Mouse (Mus musculus) cerebellum, adult 18-20 months (tissue): ENCODE measurements at regions not wholly inside any gene's neighbourhood (a gene's known extent, or its start where the extent isn't known, plus 50 kb on each side); places are given as distances from the start of the nearest gene placed in this dataset.

Source experiments
- DNase-seq, 2 experiments: peaks; one replicate each; pipeline ENCODE4 v3.0.0; 2021

DNA sequence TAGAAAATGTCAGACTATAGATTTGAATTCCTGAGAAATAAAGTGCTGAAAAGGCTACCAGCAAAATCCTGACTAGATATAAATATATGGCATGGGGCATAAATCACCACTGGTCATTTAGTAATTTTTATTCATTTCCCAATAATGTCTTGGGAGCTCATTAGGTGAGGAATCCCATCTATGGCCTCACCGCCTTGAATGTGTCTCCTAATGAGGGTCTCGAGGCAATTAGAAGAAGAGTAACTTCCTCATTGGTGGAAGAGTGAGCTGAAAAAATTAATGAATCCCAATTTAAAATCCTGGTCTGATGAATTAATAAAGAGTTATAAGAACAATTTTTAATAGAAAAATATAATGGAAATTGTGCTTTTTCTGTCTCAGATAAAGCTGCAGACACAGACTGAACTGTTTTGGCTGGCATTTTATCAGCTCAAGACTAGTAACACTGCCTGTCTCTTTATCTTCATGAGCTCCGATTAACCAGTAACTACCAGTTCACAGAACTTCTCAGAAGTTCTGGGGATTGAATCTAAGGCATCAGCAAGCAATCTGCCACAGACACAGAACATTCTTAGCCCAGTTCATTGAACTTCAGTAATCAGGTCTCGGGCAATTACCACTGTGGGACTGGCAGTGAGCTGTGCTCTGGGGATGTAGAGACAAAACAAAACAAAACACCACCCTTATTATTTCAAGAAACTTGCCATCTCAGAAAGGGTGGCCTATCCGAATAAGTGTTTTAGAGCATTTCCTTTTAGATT lies 170.7 kb downstream of the Plpp3 start:
- no peak for DNase-seq

DNA sequence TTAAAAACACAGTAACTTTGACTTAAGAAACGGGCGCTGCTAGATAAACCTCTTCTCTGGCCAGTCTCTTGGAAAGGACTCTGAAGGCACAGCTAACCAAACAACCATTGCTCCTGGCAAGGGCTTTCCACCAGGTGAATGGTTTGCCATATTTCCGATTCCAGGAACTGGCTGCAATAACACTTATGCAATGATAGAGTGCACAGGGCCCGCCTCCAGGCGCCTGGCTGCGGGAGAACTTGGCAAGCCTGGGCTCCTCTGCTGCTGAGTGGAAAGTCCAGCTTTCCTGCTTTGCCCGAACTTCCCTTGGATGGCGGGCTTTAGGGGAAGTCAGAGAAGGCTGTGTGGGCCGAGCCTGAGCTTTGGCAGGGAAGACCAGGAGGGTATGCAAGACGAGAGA lies 171.6 kb downstream of the Plpp3 start:
- DNase-seq, result peak; percentile 23 to 40

- no peak for DNase-seq
These were observed 174.9 kb downstream of the Plpp3 start for GRCm38 (mm10) chr4:105332081-105332480.

GRCm38 (mm10) chr4:105335872-105336271 lies 178.7 kb downstream of the Plpp3 start:
- DNase-seq, result no peak

GRCm38 (mm10) chr4:105336557-105336956 lies 179.4 kb downstream of the Plpp3 start:
- no peak for DNase-seq

- DNase-seq, result no peak
These were observed 181.0 kb downstream of the Plpp3 start for GRCm38 (mm10) chr4:105338131-105338530.

- DNase-seq, result no peak
These were observed 181.7 kb downstream of the Plpp3 start for GRCm38 (mm10) chr4:105338861-105339260.

GRCm38 (mm10) chr4:105341274-105341673 lies 184.1 kb downstream of the Plpp3 start:
- DNase-seq, result no peak

GRCm38 (mm10) chr4:105346846-105347245 lies 189.7 kb downstream of the Plpp3 start:
- DNase-seq, result no peak

- no peak for DNase-seq
These were observed 190.8 kb downstream of the Plpp3 start for GRCm38 (mm10) chr4:105347911-105348310.

DNA sequence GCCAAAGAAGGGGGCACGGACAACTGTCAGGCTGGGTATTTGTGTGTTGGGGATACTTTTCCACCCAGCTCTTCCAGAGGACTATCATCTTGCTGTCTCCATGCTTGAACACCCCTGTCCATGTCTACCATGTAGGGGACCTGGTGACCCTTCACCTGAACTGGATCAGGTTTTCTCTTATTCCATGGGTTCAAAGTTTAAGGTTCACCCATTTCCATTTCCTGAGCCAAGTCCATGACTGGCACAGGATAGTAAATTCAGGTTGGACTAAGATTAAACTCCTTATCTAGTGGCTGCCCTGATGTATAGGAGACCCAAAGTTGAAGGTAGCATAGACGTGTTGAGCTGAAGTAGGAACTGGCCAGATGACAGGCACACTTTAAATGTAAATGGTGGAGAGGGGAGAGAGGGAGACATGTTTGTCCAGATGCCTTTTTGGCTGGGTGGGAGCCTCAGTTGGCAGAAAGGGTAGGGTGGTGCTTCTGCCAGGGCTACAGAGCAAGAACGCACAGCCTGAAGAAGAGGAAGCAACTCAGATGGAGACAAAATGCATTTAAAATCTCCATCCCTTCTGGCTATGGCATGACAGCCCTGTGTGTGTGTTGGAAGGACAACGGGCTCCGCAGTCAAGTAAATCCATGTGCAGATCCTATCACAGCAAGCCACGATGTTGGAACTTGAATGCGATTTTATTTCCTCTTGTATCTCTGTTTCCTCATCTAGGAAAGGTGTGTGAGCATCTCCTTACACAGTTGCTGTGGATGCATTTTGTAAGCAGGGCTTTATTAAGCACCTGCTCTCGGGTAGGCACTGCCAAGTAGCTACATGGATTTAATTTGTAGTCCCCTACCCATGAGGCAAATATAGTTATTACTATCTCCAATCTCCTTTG lies 192.4 kb downstream of the Plpp3 start:
- DNase-seq, result no peak

DNA sequence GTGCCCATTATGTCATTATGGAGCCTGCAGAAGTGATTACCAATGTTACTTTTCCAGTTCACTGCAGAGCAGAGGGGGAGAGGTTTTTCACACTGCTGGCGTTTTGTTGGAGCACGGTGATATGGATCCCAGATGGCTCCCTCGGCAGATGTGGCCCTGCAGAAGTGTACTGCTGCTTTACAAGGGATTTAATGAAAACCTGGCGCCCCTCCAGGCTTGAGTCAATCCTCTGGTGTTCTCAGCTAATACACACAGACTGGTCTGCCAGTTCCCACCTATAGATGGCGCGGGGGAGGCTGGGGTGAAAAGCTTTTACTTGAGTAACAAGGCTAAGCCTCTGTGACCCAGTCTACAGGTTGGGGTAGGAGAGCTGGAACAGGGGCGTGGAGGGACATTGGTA lies 195.2 kb downstream of the Plpp3 start:
- no peak for DNase-seq

- no peak for DNase-seq
These were observed 195.8 kb downstream of the Plpp3 start for GRCm38 (mm10) chr4:105352953-105353352.

GRCm38 (mm10) chr4:105354097-105354496 lies 196.9 kb downstream of the Plpp3 start:
- DNase-seq, result no peak

DNA sequence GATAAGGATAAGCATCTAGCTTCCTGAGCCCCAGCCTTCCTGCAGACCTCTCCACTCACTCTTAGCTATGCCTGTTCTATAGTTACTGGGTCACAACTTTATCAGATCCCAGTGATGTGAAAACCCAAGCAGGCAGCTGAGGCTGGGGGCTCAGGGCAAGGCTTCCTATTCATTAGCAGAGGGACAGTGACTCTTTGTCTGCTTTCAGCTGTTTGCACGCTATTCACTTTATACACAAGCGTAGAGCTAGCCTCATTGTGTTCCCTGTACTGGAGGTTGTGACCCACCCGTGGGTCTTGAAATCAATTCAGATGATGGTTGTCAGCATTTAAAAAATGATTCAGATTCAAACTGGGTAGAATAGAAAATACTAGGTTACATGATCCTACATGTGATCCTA lies 199.5 kb downstream of the Plpp3 start:
- DNase-seq, result no peak

- no peak for DNase-seq
These were observed 201.6 kb downstream of the Plpp3 start for GRCm38 (mm10) chr4:105358725-105359124.

DNA sequence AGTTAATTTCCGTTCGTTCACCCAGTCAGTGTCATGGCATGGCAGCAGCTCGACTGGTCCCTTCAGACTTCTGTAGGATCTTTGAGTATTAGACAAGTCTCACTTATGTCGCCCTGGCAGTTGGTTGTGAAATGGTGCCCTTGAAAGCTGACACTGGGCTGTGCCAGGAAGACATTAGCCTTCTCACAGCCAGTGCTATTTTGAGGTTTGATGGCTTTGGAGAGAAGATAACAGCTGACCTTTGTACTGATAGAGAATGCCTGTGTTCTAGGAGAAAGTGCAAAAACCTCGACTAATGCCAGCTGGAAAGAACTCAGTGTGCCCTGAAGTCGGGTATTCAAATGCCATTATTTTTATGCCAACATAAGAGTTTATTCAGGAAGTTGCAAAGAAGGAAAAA lies 207.3 kb downstream of the Plpp3 start:
- no peak for DNase-seq

DNA sequence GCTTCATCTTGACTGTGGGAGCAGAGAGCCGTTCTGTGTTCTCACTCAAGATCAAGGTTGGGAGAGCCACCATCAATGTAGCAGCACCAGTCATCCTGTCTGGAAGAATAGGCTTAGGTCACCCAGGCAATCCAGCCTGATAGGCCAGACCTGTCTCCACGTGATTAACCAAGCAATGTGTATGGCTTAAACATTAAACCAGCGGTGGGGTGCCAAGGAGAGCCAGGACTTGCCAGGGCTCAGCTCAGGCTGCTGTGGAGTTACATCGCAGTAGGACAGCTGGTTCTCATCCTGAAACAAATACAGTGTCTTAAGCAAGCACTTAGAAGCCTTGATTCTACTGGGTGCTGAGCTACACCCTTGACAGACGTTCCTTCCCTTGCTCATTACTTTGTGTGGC lies 207.9 kb downstream of the Plpp3 start:
- DNase-seq, result no peak

- no peak for DNase-seq
These were observed 219.4 kb downstream of the Plpp3 start for GRCm38 (mm10) chr4:105376591-105376990.

DNA sequence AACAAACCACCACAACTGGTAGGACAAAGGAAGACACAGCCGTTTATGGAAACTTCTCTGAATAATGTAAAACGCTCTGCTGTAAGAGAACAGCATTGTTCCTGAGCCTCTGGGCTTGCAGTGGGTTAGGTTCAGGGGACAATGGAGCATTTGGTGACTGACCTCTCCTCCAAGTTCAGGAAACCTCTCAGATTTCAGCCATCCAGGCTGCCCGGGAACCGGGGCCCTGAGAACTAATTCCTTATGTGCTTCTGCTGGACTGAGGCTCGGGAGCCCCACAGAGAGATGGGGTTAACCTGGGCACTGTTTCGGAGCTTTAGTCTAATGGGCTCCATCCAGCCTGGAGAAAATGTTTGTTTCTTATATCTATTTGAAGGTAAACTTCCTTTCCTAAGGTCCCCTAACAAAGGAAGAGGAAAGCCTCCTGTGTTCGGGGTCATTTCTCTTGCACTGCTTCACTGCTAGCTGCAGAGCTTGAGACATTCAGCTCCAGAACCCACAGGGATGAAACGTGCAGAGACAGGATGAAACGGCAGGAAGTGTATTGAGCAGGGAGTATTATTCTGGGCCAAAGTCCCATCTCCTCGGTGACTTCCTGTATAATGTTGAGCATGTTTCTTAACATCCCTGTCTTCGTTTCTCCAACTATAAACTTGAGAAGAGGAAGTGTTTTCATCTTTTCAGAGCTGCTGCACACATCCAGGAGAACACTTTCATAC lies 220.5 kb downstream of the Plpp3 start:
- no peak for DNase-seq

DNA sequence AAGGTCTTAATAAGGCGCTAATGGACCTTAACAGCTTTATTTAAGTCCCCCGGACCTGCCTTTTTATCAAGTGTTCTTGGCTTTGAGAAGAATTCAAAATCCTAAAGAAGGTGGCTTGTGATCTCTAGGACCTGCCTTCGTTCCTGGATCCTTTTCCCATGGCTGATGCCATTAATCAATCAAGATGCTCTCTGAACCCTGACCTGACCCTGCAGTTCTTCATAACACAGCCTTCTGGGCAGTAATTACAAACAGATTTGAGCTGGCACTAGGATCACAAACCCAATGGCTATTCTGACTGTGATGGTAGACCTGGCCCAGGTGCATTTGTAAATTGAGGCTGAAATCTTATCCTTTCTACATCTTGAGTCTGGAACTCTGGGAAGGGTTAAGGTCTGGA lies 227.7 kb downstream of the Plpp3 start:
- no peak for DNase-seq

GRCm38 (mm10) chr4:105385481-105385880 lies 228.3 kb downstream of the Plpp3 start:
- no peak for DNase-seq

- no peak for DNase-seq
These were observed 233.2 kb downstream of the Plpp3 start for GRCm38 (mm10) chr4:105390378-105390777.
